Mouse (Mus musculus): Measurements from ENCODE around the gene Gm3854. TPM values are rescaled to one million over a fixed set of nuclear protein-coding genes. Genes with fewer than 3 reads are reported as not detected.
"Not testable (repeated sequence)": the region's sequence is repeated elsewhere in the genome, so short reads cannot be mapped to it uniquely, and the experiment has no call there.

Gm3854 gene
- polyA plus RNA-seq, 1 experiment = 0.08 TPM

DNA sequence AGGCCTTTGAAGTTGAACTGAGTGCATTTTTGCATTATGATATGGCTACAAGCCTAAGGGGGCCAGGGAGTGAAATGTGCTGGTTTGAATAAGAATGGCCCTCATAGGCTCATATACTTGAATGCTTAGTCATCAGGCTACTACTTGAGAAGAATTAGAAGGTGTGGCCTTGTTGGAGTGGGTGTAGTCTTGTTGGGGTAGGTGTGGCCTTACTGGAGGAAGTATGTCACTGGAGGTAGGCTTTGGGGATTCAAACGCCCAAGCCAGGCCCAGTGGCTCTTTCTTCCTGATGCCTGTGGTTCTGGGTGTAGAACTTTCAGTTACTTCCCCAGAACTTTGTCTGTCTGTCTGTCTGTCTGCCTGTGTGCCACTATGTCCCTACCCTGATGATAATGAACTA, 21.2 kb downstream of the Gm3854 start:
- no peaks in the 10 kb centered on the region for H3K36me3 ChIP-seq (ENCODE audit: control insufficient read depth, insufficient read depth, low read length)
- TF ChIP-seq CTCF (IDR thresholded peaks at IDR 0.05; ENCODE audit: extremely low read depth, insufficient read depth, insufficient read length, insufficient replicate concordance) (no peak), POLR2A (IDR thresholded peaks at IDR 0.05; ENCODE audit: low read depth, low read length) (no peak)
- no peak overlapping the region for H3K4me3 ChIP-seq (ENCODE audit: extremely low read depth, insufficient read depth, insufficient read length)
- DNase-seq (ENCODE audit: low read depth in 1 of 2, low spot score in 2 of 2) = no peak
- 64% methylated on average over 1 of the region's 1 CpGs for WGBS
- no peak overlapping the region for H3K27ac ChIP-seq (ENCODE audit: insufficient read depth, low read length)
- no peaks in the 10 kb centered on the region for H3K27me3 ChIP-seq (ENCODE audit: control insufficient read depth, insufficient read depth, low read length)
- peaks cover 3% of the 10 kb centered on the region; the same call in 1 of the 2 replicates for H3K4me1 ChIP-seq (ENCODE audit: control insufficient read depth, insufficient read depth, insufficient read length)

- Histone ChIP-seq H3K36me3 (ENCODE audit: control insufficient read depth, insufficient read depth, low read length) (no peaks in the 10 kb centered on the region; the same call in 1 of the 2 replicates), H3K27ac (ENCODE audit: insufficient read depth, low read length) (no peak overlapping the region), H3K4me1 (ENCODE audit: control insufficient read depth, insufficient read depth, insufficient read length) (peaks cover 3% of the 10 kb centered on the region; the same call in 1 of the 2 replicates), H3K27me3 (ENCODE audit: control insufficient read depth, insufficient read depth, low read length) (no peaks in the 10 kb centered on the region), H3K4me3 (ENCODE audit: extremely low read depth, insufficient read depth, insufficient read length) (no peak overlapping the region)
- TF ChIP-seq CTCF (IDR thresholded peaks at IDR 0.05; ENCODE audit: extremely low read depth, insufficient read depth, insufficient read length, insufficient replicate concordance) = no peak
- TF ChIP-seq POLR2A (IDR thresholded peaks at IDR 0.05; ENCODE audit: low read depth, low read length) = no peak
- 81% methylated on average over 5 of the region's 5 CpGs for WGBS
- no peak for DNase-seq (ENCODE audit: low read depth in 1 of 2, low spot score in 2 of 2)
Observed at GRCm38 (mm10) chr7:6367185-6367584, 23.6 kb downstream of the Gm3854 start.

DNA sequence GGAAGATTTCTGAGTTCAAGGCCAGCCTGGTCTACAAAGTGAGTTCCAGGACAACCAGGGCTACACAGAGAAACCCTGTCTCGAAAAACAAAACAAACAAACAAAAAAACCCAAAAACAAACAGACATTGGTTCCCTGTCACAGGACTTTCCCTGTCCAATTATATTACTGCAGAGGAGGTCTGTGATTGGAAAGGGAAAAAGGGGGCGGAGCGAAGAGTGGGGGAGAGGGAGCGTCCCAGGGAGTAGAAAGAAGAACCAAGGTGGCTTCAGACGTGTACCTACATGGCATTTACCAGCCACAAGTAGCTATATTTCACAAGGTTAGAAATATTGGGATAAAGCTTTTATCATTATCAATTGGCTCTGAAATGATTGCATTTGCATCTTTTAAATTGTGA, 24.6 kb downstream of the Gm3854 start:
- H3K36me3 ChIP-seq (ENCODE audit: control insufficient read depth, insufficient read depth, low read length); H3K4me1 ChIP-seq (ENCODE audit: control insufficient read depth, insufficient read depth, insufficient read length); H3K4me3 ChIP-seq (ENCODE audit: extremely low read depth, insufficient read depth, insufficient read length); H3K27me3 ChIP-seq (ENCODE audit: control insufficient read depth, insufficient read depth, low read length); DNase-seq (ENCODE audit: low read depth in 1 of 2, low spot score in 2 of 2); H3K27ac ChIP-seq (ENCODE audit: insufficient read depth, low read length): not testable (repeated sequence)
- WGBS = 85% methylated on average over 5 of the region's 5 CpGs

DNA sequence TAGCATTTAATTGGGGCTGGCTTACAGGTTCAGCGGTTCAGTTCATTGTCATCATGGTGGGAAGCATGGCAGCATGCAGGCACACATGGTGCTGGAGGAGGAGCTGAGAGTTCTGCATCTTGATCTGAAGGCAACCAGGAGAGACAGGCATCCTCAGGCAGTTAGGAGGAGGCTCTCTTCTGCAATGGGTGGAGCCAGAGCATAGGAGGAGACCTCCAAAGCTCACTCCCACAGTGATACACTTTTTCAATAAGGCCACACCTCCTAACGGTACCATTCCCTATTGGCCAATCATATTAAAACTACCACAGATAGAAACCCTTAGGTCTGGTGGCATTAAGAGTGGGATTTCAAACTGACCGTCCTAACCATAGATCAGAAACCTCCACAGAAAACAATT, 25.9 kb downstream of the Gm3854 start:
- Histone ChIP-seq H3K4me3 (ENCODE audit: extremely low read depth, insufficient read depth, insufficient read length) (no peak overlapping the region), H3K4me1 (ENCODE audit: control insufficient read depth, insufficient read depth, insufficient read length) (no peaks in the 10 kb centered on the region), H3K36me3 (ENCODE audit: control insufficient read depth, insufficient read depth, low read length) (peaks cover 4% of the 10 kb centered on the region; the same call in 1 of the 2 replicates), H3K27ac (ENCODE audit: insufficient read depth, low read length) (no peak overlapping the region), H3K27me3 (ENCODE audit: control insufficient read depth, insufficient read depth, low read length) (no peaks in the 10 kb centered on the region)
- no peak for DNase-seq (ENCODE audit: low read depth in 1 of 2, low spot score in 2 of 2)
- TF ChIP-seq CTCF (IDR thresholded peaks at IDR 0.05; ENCODE audit: extremely low read depth, insufficient read depth, insufficient read length, insufficient replicate concordance) (no peak), POLR2A (IDR thresholded peaks at IDR 0.05; ENCODE audit: low read depth, low read length) (no peak)
- 90% methylated on average over 3 of the region's 3 CpGs for WGBS

- no peak for TF ChIP-seq POLR2A (IDR thresholded peaks at IDR 0.05; ENCODE audit: low read depth, low read length)
- no peak for TF ChIP-seq CTCF (IDR thresholded peaks at IDR 0.05; ENCODE audit: extremely low read depth, insufficient read depth, insufficient read length, insufficient replicate concordance)
- no peaks in the 10 kb centered on the region for H3K27me3 ChIP-seq (ENCODE audit: control insufficient read depth, insufficient read depth, low read length)
- no peak overlapping the region for H3K27ac ChIP-seq (ENCODE audit: insufficient read depth, low read length)
- H3K4me1 ChIP-seq (ENCODE audit: control insufficient read depth, insufficient read depth, insufficient read length) = no peaks in the 10 kb centered on the region
- no peak for DNase-seq (ENCODE audit: low read depth in 1 of 2, low spot score in 2 of 2)
- WGBS = 84% methylated on average over 3 of the region's 3 CpGs
- peaks cover 4% of the 10 kb centered on the region; the same call in 1 of the 2 replicates for H3K36me3 ChIP-seq (ENCODE audit: control insufficient read depth, insufficient read depth, low read length)
- H3K4me3 ChIP-seq (ENCODE audit: extremely low read depth, insufficient read depth, insufficient read length) = no peak overlapping the region
Observed at GRCm38 (mm10) chr7:6372993-6373392, 29.4 kb downstream of the Gm3854 start.

- Histone ChIP-seq H3K36me3 (ENCODE audit: control insufficient read depth, insufficient read depth, low read length) (no peaks in the 10 kb centered on the region), H3K27me3 (ENCODE audit: control insufficient read depth, insufficient read depth, low read length) (no peaks in the 10 kb centered on the region), H3K4me3 (ENCODE audit: extremely low read depth, insufficient read depth, insufficient read length) (no peak overlapping the region), H3K4me1 (ENCODE audit: control insufficient read depth, insufficient read depth, insufficient read length) (peaks cover 3% of the 10 kb centered on the region), H3K27ac (ENCODE audit: insufficient read depth, low read length) (no peak overlapping the region)
- no peak for DNase-seq (ENCODE audit: low read depth in 1 of 2, low spot score in 2 of 2)
- TF ChIP-seq POLR2A (IDR thresholded peaks at IDR 0.05; ENCODE audit: low read depth, low read length) = no peak
- TF ChIP-seq CTCF (IDR thresholded peaks at IDR 0.05; ENCODE audit: extremely low read depth, insufficient read depth, insufficient read length, insufficient replicate concordance) = no peak
- WGBS = 83% methylated on average over 8 of the region's 8 CpGs
Observed at GRCm38 (mm10) chr7:6378441-6378840, 34.9 kb downstream of the Gm3854 start.

- Histone ChIP-seq H3K27me3 (ENCODE audit: control insufficient read depth, insufficient read depth, low read length) (no peaks in the 10 kb centered on the region), H3K27ac (ENCODE audit: insufficient read depth, low read length) (no peak overlapping the region), H3K4me3 (ENCODE audit: extremely low read depth, insufficient read depth, insufficient read length) (no peak overlapping the region), H3K36me3 (ENCODE audit: control insufficient read depth, insufficient read depth, low read length) (no peaks in the 10 kb centered on the region), H3K4me1 (ENCODE audit: control insufficient read depth, insufficient read depth, insufficient read length) (peaks cover 9% of the 10 kb centered on the region)
- WGBS = 84% methylated on average over 2 of the region's 2 CpGs
- TF ChIP-seq POLR2A (IDR thresholded peaks at IDR 0.05; ENCODE audit: low read depth, low read length) (no peak), CTCF (IDR thresholded peaks at IDR 0.05; ENCODE audit: extremely low read depth, insufficient read depth, insufficient read length, insufficient replicate concordance) (no peak)
- DNase-seq (ENCODE audit: low read depth in 1 of 2, low spot score in 2 of 2) = no peak
Observed at GRCm38 (mm10) chr7:6381431-6381830, 37.9 kb downstream of the Gm3854 start.
